Comparison of ENCODE assay signal across 9 mouse cellular contexts in the genomic region with DNA sequence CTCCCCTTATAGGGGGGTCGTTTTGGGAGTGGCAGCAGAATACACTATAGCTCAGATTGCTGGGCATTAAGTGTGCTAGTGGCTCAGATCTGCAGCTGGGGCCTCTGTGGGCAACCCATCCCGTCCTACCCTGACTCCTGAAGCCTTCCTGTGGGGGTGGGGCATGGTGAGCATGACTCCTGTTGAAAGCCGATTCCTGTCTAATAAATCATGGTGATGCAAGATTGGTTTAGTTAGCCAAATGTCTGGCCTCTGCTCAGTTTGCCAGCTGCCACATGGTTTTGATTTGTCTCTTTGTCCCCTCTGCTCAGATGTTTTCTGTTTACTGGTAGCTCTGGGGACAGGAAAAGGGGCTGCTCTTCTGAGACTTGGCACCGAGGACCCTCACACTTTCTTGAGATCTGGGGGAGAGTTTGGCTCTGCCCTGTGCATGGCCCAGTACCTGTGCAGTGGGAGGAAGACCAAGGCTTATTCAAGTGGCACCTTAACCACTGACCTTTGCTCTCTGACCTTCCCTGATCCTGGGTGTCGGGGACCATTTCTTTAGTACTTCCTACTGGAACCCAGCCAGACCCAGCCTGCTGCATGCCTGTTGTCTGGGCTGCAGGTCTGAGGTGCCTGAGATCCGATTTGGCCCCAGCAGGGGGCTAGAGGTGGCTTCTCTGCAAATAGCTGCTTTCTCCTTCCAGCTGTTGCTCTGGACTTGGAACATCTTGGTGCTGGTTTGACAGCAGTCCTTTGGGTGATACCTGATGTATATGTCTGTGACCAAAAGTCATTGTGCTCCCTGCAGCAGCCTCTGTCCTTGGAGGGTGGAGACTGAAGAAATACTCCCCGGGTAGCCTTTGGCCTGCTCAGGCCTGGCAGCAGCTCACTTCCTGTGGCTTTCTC. TPM values are rescaled to one million over a fixed set of nuclear protein-coding genes. Genes with fewer than 3 reads are reported as not detected.
DNase-seq lines count a peak whose midpoint lies in the region; ATAC-seq and TF ChIP-seq lines count a peak whose summit lies in the region.
"Had no signal": no experiment of that assay in that cellular context is flagged by ENCODE, and none has a peak within 500 bp of the region (broad histone marks: within the 10 kb centered on the region; RNA-seq: fewer than 3 reads in every experiment).

No protein-coding gene starts in this region.

- no peaks in the 10 kb centered on the region for H3K27me3 ChIP-seq in liver, adult 2 months (ENCODE audit: control insufficient read depth, insufficient read depth, low read length)
- peaks cover 12% of the 10 kb centered on the region; the same call in 1 of the 2 replicates for H3K27me3 ChIP-seq in liver, embryonic 12.5 days (replicated peaks)
- H3K27me3 ChIP-seq in kidney, adult 2 months (replicated peaks; ENCODE audit: control insufficient read depth, insufficient read depth, low read length), result no peaks in the 10 kb centered on the region
- no peaks in the 10 kb centered on the region for H3K27me3 ChIP-seq in myocyte (ENCODE audit: control insufficient read depth, insufficient read depth, insufficient read length)
- no peaks in the 10 kb centered on the region for H3K27me3 ChIP-seq in midbrain, embryonic 16.5 days (ENCODE audit: control insufficient read depth, insufficient read depth, low read depth, low read length)

- H3ac ChIP-seq in myocyte (ENCODE audit: control insufficient read depth, insufficient read length), result no peak overlapping the region

- no peak overlapping the region for H3K9ac ChIP-seq in liver, adult 2 months (ENCODE audit: low read depth, low read length)
- no peak overlapping the region for H3K9ac ChIP-seq in liver, embryonic 12.5 days
- H3K9ac ChIP-seq in midbrain, embryonic 16.5 days (ENCODE audit: low read depth, low read length), result no peak overlapping the region

- 16% methylated on average over 7 of the region's 7 CpGs for WGBS in liver, adult 2 months
- 36% methylated on average over 7 of the region's 7 CpGs for WGBS in liver, embryonic 12.5 days (ENCODE audit: insufficient replicate concordance)
- 19% methylated on average over 7 of the region's 7 CpGs for WGBS in kidney, adult 2 months
- 75% methylated on average over 7 of the region's 7 CpGs for WGBS in midbrain, embryonic 16.5 days

- no peak overlapping the region for H3K4me2 ChIP-seq in liver, embryonic 12.5 days
- H3K4me2 ChIP-seq in myocyte (ENCODE audit: low read depth), result peak overlapping the region; percentile 25
- no peak overlapping the region for H3K4me2 ChIP-seq in midbrain, embryonic 16.5 days (ENCODE audit: low read length)

- peak overlapping the region; percentile 83 for H3K27ac ChIP-seq in liver, adult 2 months (replicated peaks; ENCODE audit: insufficient read depth, low read depth, low read length)
- H3K27ac ChIP-seq in liver, embryonic 12.5 days, result no peak overlapping the region
- H3K27ac ChIP-seq in kidney, adult 2 months (ENCODE audit: insufficient read depth, low read depth, low read length), result no peak overlapping the region
- no peak overlapping the region for H3K27ac ChIP-seq in midbrain, embryonic 16.5 days (ENCODE audit: low read length)

- TF ChIP-seq POLR2A in liver, adult 2 months (IDR thresholded peaks at IDR 0.05; ENCODE audit: extremely low read depth, insufficient read depth, low read length), result no peak
- TF ChIP-seq POLR2A in kidney, adult 2 months (IDR thresholded peaks at IDR 0.05; ENCODE audit: low read depth, low read length), result no peak
- TF ChIP-seq POLR2A in myocyte (IDR thresholded peaks at IDR 0.05; ENCODE audit: insufficient read length, low read depth), result no peak

- DNase-seq in liver, adult 2 months (ENCODE audit: extremely low read depth, low read depth, low spot score), result peak; percentile 83
- DNase-seq in adrenal gland, postnatal 36 days, result peak; percentile 85 to 89
- DNase-seq in kidney, adult 2 months, result peak; percentile 68
- no peak for DNase-seq in layer of hippocampus, adult 9-11 months

- ATAC-seq in liver, embryonic 12.5 days, result no peak
- no peak for ATAC-seq in cerebellum, adult (ENCODE audit: insufficient number of reproducible peaks, low FRiP score, low TSS enrichment)
- no peak for ATAC-seq in midbrain, embryonic 16.5 days

- no peaks in the 10 kb centered on the region for H3K9me3 ChIP-seq in liver, embryonic 12.5 days (replicated peaks)
- no peaks in the 10 kb centered on the region for H3K9me3 ChIP-seq in midbrain, embryonic 16.5 days (replicated peaks; ENCODE audit: control insufficient read depth, low read length, poor library complexity, severe bottlenecking)

- no peak overlapping the region for H3K4me3 ChIP-seq in liver, adult 2 months (ENCODE audit: insufficient read depth, low read depth, low read length)
- no peak overlapping the region for H3K4me3 ChIP-seq in liver, embryonic 12.5 days
- H3K4me3 ChIP-seq in kidney, adult 2 months (ENCODE audit: insufficient read depth, low read depth, low read length), result no peak overlapping the region
- H3K4me3 ChIP-seq in myocyte, result no peak overlapping the region
- H3K4me3 ChIP-seq in midbrain, embryonic 16.5 days (ENCODE audit: low read depth, low read length), result no peak overlapping the region

- no peaks in the 10 kb centered on the region for H3K79me2 ChIP-seq in liver, adult 2 months (ENCODE audit: control insufficient read depth, insufficient read depth, low read length)
- no peaks in the 10 kb centered on the region for H3K79me2 ChIP-seq in myocyte (ENCODE audit: control insufficient read depth, insufficient read depth)

- TF ChIP-seq CTCF in liver, adult 2 months (IDR thresholded peaks at IDR 0.05; ENCODE audit: low read depth, low read length), result no peak
- no peak for TF ChIP-seq CTCF in kidney, adult 2 months (conservative IDR thresholded peaks at IDR 0.05; ENCODE audit: insufficient read depth, insufficient read length, low read depth, low read length)

- peaks cover 35% of the 10 kb centered on the region for H3K4me1 ChIP-seq in liver, adult 2 months (ENCODE audit: control insufficient read depth, insufficient read depth, low read length)
- H3K4me1 ChIP-seq in liver, embryonic 12.5 days, result 0 out of 2 replicates have a peak, but pooled peaks cover 16% of the 10 kb centered on the region
- no peaks in the 10 kb centered on the region; the same call in 1 of the 2 replicates for H3K4me1 ChIP-seq in kidney, adult 2 months (ENCODE audit: control insufficient read depth, insufficient read depth, low read length)
- peaks cover 20% of the 10 kb centered on the region for H3K4me1 ChIP-seq in midbrain, embryonic 16.5 days (ENCODE audit: control insufficient read depth, insufficient read depth, low read length)

- H3K36me3 ChIP-seq in liver, adult 2 months (ENCODE audit: control insufficient read depth, insufficient read depth, low read length), result no peaks in the 10 kb centered on the region
- no peaks in the 10 kb centered on the region for H3K36me3 ChIP-seq in liver, embryonic 12.5 days
- H3K36me3 ChIP-seq in kidney, adult 2 months (ENCODE audit: control insufficient read depth, insufficient read depth, low read length), result no peaks in the 10 kb centered on the region
- H3K36me3 ChIP-seq in myocyte (ENCODE audit: control insufficient read depth, insufficient read depth), result no peaks in the 10 kb centered on the region
- H3K36me3 ChIP-seq in midbrain, embryonic 16.5 days (ENCODE audit: control insufficient read depth, insufficient read depth, low read length), result peaks cover 17% of the 10 kb centered on the region

TF ChIP-seq in myocyte, 11 proteins besides CTCF, POLR2A, EP300 and RAD21 (continues in another document):
- TF ChIP-seq TCF12 (IDR thresholded peaks at IDR 0.05; ENCODE audit: insufficient read depth, poor library complexity, severe bottlenecking), result no peak
- no peak for TF ChIP-seq MAX (IDR thresholded peaks at IDR 0.05; ENCODE audit: low read depth)
- peak in 1 of 3 experiments; percentile 14 for TF ChIP-seq MYOG (IDR thresholded peaks at IDR 0.05; ENCODE audit: control insufficient read depth in 1 of 3, insufficient read depth in 1 of 3, insufficient read length in 2 of 3, low read depth in 2 of 3)

RNA-seq across cellular contexts. Expression of a gene that starts 4.4 kb away (rescaled TPM):
- 0.37 and 0.47 TPM in 2 replicates for total RNA-seq in liver, adult 2 months (2014; rRNA removed)
- polyA plus RNA-seq in liver, adult 2 months (2012; rRNA removed), result 0.96 and 1.7 TPM in 2 replicates
- polyA plus RNA-seq in liver, embryonic 12.5 days (2016; fragmentation: Nextera tagmentation; extraction: Ambion mirVana), result 1.8 and 2.3 TPM in 2 replicates
- 10 to 100 TPM; 61.8 to 63.3 TPM for total RNA-seq in adrenal gland, postnatal 36 days (2021)
- polyA plus RNA-seq in kidney, adult 2 months (2012; rRNA removed), result 101 and 109 TPM in 2 replicates
- polyA plus RNA-seq in myocyte (2012; fragmentation: generic; extraction: Trizol), result 5.1 TPM
- 302 and 362 TPM in 2 replicates for polyA plus RNA-seq in midbrain, embryonic 16.5 days (2015; fragmentation: Nextera tagmentation; extraction: Ambion mirVana)

RNA-seq across cellular contexts. Expression of a gene that starts 12.8 kb away (rescaled TPM):
- total RNA-seq in liver, adult 2 months (2014; rRNA removed), result 3.2 and 3.3 TPM in 2 replicates
- polyA plus RNA-seq in liver, adult 2 months (2012; rRNA removed), result 8.5 and 10.1 TPM in 2 replicates
- polyA plus RNA-seq in liver, embryonic 12.5 days (2016; fragmentation: Nextera tagmentation; extraction: Ambion mirVana), result 1.6 and 3.1 TPM in 2 replicates
- 10 to 100 TPM; 26.0 to 49.9 TPM for total RNA-seq in adrenal gland, postnatal 36 days (2021)
- polyA plus RNA-seq in kidney, adult 2 months (2012; rRNA removed), result 35.3 and 36.5 TPM in 2 replicates
- polyA plus RNA-seq in myocyte (2012; fragmentation: generic; extraction: Trizol), result 10.0 TPM
- polyA plus RNA-seq in midbrain, embryonic 16.5 days (2015; fragmentation: Nextera tagmentation; extraction: Ambion mirVana), result 27.5 and 27.9 TPM in 2 replicates

RNA-seq across cellular contexts. Expression of a gene that starts 30.8 kb away (rescaled TPM):
- total RNA-seq in liver, adult 2 months (2014; rRNA removed), result 1,102 and 1,282 TPM in 2 replicates
- polyA plus RNA-seq in liver, adult 2 months (2012; rRNA removed), result 1,074 and 1,160 TPM in 2 replicates
- 6.1 and 6.8 TPM in 2 replicates for polyA plus RNA-seq in liver, embryonic 12.5 days (2016; fragmentation: Nextera tagmentation; extraction: Ambion mirVana)
- total RNA-seq in adrenal gland, postnatal 36 days (2021), result 10 to 100 TPM; 52.7 to 77.5 TPM
- polyA plus RNA-seq in kidney, adult 2 months (2012; rRNA removed), result 87.9 and 89.2 TPM in 2 replicates
- polyA plus RNA-seq in myocyte (2012; fragmentation: generic; extraction: Trizol), result 0.17 TPM
- polyA plus RNA-seq in midbrain, embryonic 16.5 days (2015; fragmentation: Nextera tagmentation; extraction: Ambion mirVana), result 5.3 and 5.7 TPM in 2 replicates

RNA-seq across cellular contexts. Expression of a gene that starts 47.6 kb away (rescaled TPM):
- total RNA-seq in liver, adult 2 months (2014; rRNA removed), result not detected in 2 replicates
- polyA plus RNA-seq in liver, adult 2 months (2012; rRNA removed), result not detected in 2 replicates
- 0.44 TPM in 1 of 2 replicates, not detected in the other for polyA plus RNA-seq in liver, embryonic 12.5 days (2016; fragmentation: Nextera tagmentation; extraction: Ambion mirVana)
- not detected for total RNA-seq in adrenal gland, postnatal 36 days (2021)
- not detected in 2 replicates for polyA plus RNA-seq in kidney, adult 2 months (2012; rRNA removed)
- not detected for polyA plus RNA-seq in myocyte (2012; fragmentation: generic; extraction: Trizol)
- polyA plus RNA-seq in midbrain, embryonic 16.5 days (2015; fragmentation: Nextera tagmentation; extraction: Ambion mirVana), result not detected in 2 replicates
- polyA plus RNA-seq: frontal cortex, adult 2 months had no signal

RNA-seq across cellular contexts. Expression of a gene that starts 51.9 kb away (rescaled TPM):
- 31.1 and 47.2 TPM in 2 replicates for total RNA-seq in liver, adult 2 months (2014; rRNA removed)
- 73.6 and 74.7 TPM in 2 replicates for polyA plus RNA-seq in liver, adult 2 months (2012; rRNA removed)
- 11.8 and 13.2 TPM in 2 replicates for polyA plus RNA-seq in liver, embryonic 12.5 days (2016; fragmentation: Nextera tagmentation; extraction: Ambion mirVana)
- total RNA-seq in adrenal gland, postnatal 36 days (2021), result 10 to 100 TPM; 48.5 to 50.5 TPM
- 49.2 and 73.1 TPM in 2 replicates for polyA plus RNA-seq in kidney, adult 2 months (2012; rRNA removed)
- polyA plus RNA-seq in myocyte (2012; fragmentation: generic; extraction: Trizol), result 15.3 TPM
- 48.2 and 48.8 TPM in 2 replicates for polyA plus RNA-seq in midbrain, embryonic 16.5 days (2015; fragmentation: Nextera tagmentation; extraction: Ambion mirVana)

Comparison
In these comparisons a context has a peak if more than half of its experiments do, and no peak if none do; other contexts are left out.
1. RNA of a gene that starts 30.8 kb away (polyA plus RNA-seq): 1,074 to 1,160 TPM in liver, adult 2 months; 87.9 to 89.2 TPM in kidney, adult 2 months, 6.1 to 6.8 TPM in liver, embryonic 12.5 days, 5.3 to 5.7 TPM in midbrain, embryonic 16.5 days and 0.17 TPM in myocyte (single experiment); every median in the first group is over 10 times any median in the second.
2. RNA of a gene that starts 4.4 kb away (polyA plus RNA-seq): 302 to 362 TPM in midbrain, embryonic 16.5 days and 101 to 109 TPM in kidney, adult 2 months; 5.1 TPM in myocyte (single experiment), 1.8 to 2.3 TPM in liver, embryonic 12.5 days and 0.96 to 1.7 TPM in liver, adult 2 months; every median in the first group is over 10 times any median in the second.